Mouse (Mus musculus): ENCODE measurements around the gene Llgl2. TPM values are rescaled to one million over a fixed set of nuclear protein-coding genes. Genes with fewer than 3 reads are reported as not detected.

Gene Llgl2
- polyA plus RNA-seq, 1 experiment from 2014 or later, result 11.9 TPM

DNA sequence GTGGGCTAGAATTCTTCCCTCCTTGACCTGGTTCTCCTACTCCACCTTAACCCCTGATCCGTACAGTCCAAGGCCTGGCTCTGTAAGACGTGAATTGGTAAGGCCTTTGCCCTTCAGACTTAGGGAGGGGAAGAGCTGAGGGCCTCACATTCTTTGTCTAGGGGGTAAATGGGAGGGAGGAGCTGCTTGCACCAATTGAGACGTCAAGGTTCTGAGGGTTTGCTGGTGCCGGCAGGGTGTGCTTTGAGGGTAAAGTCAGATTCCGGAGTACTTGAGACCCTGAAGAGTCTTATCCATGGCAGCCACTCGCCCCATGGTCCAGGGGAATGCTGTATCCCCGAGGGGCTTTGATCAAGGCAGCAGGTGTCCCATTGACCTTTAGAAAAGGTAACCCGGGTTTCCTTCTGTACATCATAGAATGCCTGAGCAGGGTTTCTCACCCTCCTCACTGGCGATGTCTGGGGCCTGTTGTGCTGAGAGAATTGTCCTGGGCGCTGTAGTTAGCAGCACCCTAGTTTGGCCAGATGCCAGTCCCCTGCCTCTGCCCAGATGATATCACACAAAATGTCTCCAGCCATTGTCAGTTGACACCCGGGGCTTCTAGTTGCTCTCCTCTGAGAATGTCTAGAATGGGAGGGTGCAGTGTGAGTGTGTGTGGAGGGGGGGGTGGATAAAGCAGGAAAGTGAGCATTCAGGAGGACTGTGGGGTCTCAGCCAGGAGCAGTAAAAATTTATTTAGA is 13.0 kb downstream of the Llgl2 start:
- Histone ChIP-seq H3K4me1 (replicated peaks) (peaks cover 65% of the 10 kb centered on the region), H3K9ac (no peak overlapping the region), H3K27me3 (no peaks in the 10 kb centered on the region), H3K4me2 (no peak overlapping the region), H3K4me3 (replicated peaks) (no peak overlapping the region), H3K9me3 (replicated peaks) (no peaks in the 10 kb centered on the region), H3K27ac (replicated peaks) (no peak overlapping the region), H3K36me3 (replicated peaks) (0 out of 2 replicates have a peak, but pooled peaks cover 2% of the 10 kb centered on the region)
- 57% methylated on average over 11 of the region's 11 CpGs for WGBS (ENCODE audit: insufficient replicate concordance)
- no peak for ATAC-seq (ENCODE audit: insufficient read depth)

GRCm38 (mm10) chr11:115837606-115838345 is 13.9 kb downstream of the Llgl2 start:
- ATAC-seq (ENCODE audit: insufficient read depth), result no peak
- no peak overlapping the region for H3K4me3 ChIP-seq (replicated peaks)
- WGBS (ENCODE audit: insufficient replicate concordance), result 82% methylated on average over 22 of the region's 22 CpGs

DNA sequence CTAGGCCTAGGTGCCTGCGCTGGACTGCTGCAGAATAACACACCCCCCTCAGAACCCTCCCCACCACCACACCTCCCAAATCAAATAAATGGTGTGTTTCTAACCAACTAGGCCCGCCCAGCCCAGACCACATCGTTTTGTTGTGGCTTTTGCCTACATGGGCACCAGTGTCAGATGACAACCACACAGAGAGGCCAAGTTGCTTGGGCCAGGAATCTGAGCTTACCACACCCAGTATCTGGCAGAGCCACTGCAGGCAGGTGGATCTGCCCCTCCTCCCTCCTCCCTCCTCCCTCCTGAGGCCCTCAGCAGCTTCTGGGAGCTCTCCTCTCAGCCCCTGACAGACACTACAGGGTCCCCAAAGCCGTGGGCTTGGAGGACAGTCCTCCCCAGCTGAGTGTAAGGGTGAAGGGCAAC is 15.1 kb downstream of the Llgl2 start:
- no peaks in the 10 kb centered on the region for H3K27me3 ChIP-seq
- H3K27ac ChIP-seq (replicated peaks), result no peak overlapping the region
- H3K9me3 ChIP-seq (replicated peaks), result no peaks in the 10 kb centered on the region
- 27% methylated on average over 4 of the region's 4 CpGs for WGBS (ENCODE audit: insufficient replicate concordance)
- no peak overlapping the region for H3K4me3 ChIP-seq (replicated peaks)
- no peak overlapping the region for H3K4me2 ChIP-seq
- no peak overlapping the region for H3K9ac ChIP-seq
- ATAC-seq (ENCODE audit: insufficient read depth), result no peak
- 0 out of 2 replicates have a peak, but pooled peaks cover 2% of the 10 kb centered on the region for H3K36me3 ChIP-seq (replicated peaks)
- peaks cover 65% of the 10 kb centered on the region for H3K4me1 ChIP-seq (replicated peaks)

More at GRCm38 (mm10) chr11:115837606-115838345, 13.9 kb downstream of the Llgl2 start:
- no peak overlapping the region for H3K9ac ChIP-seq
- H3K4me1 ChIP-seq (replicated peaks), result peaks cover 65% of the 10 kb centered on the region
- H3K27me3 ChIP-seq, result no peaks in the 10 kb centered on the region
- no peak overlapping the region for H3K4me2 ChIP-seq
- H3K27ac ChIP-seq (replicated peaks), result no peak overlapping the region
- no peaks in the 10 kb centered on the region for H3K9me3 ChIP-seq (replicated peaks)
- H3K36me3 ChIP-seq (replicated peaks), result 0 out of 2 replicates have a peak, but pooled peaks cover 2% of the 10 kb centered on the region

- H3K4me1 ChIP-seq (replicated peaks), result peaks cover 69% of the 10 kb centered on the region
- 0 out of 2 replicates have a peak overlapping the region, but pooled peaks have one; percentile 2 for H3K27ac ChIP-seq (replicated peaks)
- WGBS (ENCODE audit: insufficient replicate concordance), result 60% methylated on average over 3 of the region's 3 CpGs
Observed at GRCm38 (mm10) chr11:115839732-115840131, 15.9 kb downstream of the Llgl2 start.

GRCm38 (mm10) chr11:115841044-115841443 is 17.2 kb downstream of the Llgl2 start:
- ATAC-seq (ENCODE audit: insufficient read depth), result no peak
- Histone ChIP-seq H3K27ac (replicated peaks) (no peak overlapping the region), H3K27me3 (no peaks in the 10 kb centered on the region), H3K4me3 (replicated peaks) (no peak overlapping the region), H3K36me3 (replicated peaks) (peaks cover 19% of the 10 kb centered on the region), H3K4me1 (replicated peaks) (peaks cover 69% of the 10 kb centered on the region), H3K4me2 (no peak overlapping the region), H3K9me3 (replicated peaks) (0 out of 2 replicates have a peak, but pooled peaks cover 2% of the 10 kb centered on the region), H3K9ac (no peak overlapping the region)
- WGBS (ENCODE audit: insufficient replicate concordance), result 78% methylated on average over 6 of the region's 6 CpGs

More at GRCm38 (mm10) chr11:115839732-115840131, 15.9 kb downstream of the Llgl2 start:
- no peak overlapping the region for H3K4me2 ChIP-seq
- no peaks in the 10 kb centered on the region for H3K9me3 ChIP-seq (replicated peaks)
- H3K36me3 ChIP-seq (replicated peaks), result peaks cover 6% of the 10 kb centered on the region; the same call in 1 of the 2 replicates
- no peak overlapping the region for H3K9ac ChIP-seq
- no peak overlapping the region for H3K4me3 ChIP-seq (replicated peaks)
- ATAC-seq (ENCODE audit: insufficient read depth), result no peak
- no peaks in the 10 kb centered on the region for H3K27me3 ChIP-seq

- 0 out of 2 replicates have a peak overlapping the region, but pooled peaks have one; percentile 5 for H3K4me3 ChIP-seq (replicated peaks)
- H3K9me3 ChIP-seq (replicated peaks), result 0 out of 2 replicates have a peak, but pooled peaks cover 2% of the 10 kb centered on the region
- peak overlapping the region; percentile 88 for H3K27ac ChIP-seq (replicated peaks)
- peaks cover 64% of the 10 kb centered on the region for H3K4me1 ChIP-seq (replicated peaks)
- peak; percentile 93 for ATAC-seq (ENCODE audit: insufficient read depth)
- peak overlapping the region; percentile 39; the same call in 1 of the 2 replicates for H3K9ac ChIP-seq
- WGBS (ENCODE audit: insufficient replicate concordance), result 17% methylated on average over 6 of the region's 6 CpGs
- H3K27me3 ChIP-seq, result no peaks in the 10 kb centered on the region
- peaks cover 29% of the 10 kb centered on the region for H3K36me3 ChIP-seq (replicated peaks)
- H3K4me2 ChIP-seq, result peak overlapping the region; percentile 60
Observed at GRCm38 (mm10) chr11:115841961-115842550, 18.2 kb downstream of the Llgl2 start.

DNA sequence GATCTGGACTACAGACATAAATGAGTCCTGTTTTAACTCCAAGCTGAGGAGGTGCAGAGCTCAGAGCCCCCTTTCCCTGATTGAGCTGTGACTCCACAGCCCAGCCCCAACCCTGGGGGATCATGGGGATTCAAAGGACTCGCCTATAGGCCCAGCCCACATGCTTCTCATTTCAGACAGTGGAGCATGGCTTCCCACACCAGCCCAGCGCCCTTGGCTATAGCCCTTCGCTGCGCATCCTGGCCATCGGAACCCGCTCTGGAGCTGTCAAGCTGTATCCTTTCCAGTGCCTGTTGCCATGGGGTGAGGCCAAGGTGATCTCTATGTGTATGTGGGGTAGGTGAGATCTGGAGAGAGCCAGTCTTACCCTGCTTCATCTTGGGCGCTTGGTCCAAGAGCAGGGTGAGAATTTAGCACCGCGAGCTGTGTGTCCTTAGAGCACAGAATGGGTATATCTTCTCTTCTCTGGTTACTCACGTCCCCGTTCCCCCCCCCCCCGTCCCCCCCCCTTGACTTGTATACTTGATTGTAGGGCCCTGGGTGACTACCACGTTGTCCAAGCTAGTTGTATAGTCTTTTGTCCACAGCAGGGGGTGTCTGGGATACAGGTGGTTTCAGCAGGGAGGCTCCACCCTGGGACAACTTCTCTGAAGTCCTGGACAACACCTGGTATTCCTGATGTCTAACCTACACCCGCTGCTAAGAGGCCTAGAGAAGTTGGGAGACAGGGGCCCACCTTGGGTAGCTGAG is 19.5 kb downstream of the Llgl2 start:
- Histone ChIP-seq H3K9me3 (replicated peaks) (0 out of 2 replicates have a peak, but pooled peaks cover 2% of the 10 kb centered on the region), H3K36me3 (replicated peaks) (peaks cover 34% of the 10 kb centered on the region), H3K9ac (no peak overlapping the region), H3K27ac (replicated peaks) (0 out of 2 replicates have a peak overlapping the region, but pooled peaks have one; percentile 11), H3K4me3 (replicated peaks) (no peak overlapping the region), H3K4me1 (replicated peaks) (peaks cover 58% of the 10 kb centered on the region), H3K4me2 (no peak overlapping the region), H3K27me3 (no peaks in the 10 kb centered on the region)
- ATAC-seq (ENCODE audit: insufficient read depth), result no peak
- WGBS (ENCODE audit: insufficient replicate concordance), result 78% methylated on average over 12 of the region's 14 CpGs

DNA sequence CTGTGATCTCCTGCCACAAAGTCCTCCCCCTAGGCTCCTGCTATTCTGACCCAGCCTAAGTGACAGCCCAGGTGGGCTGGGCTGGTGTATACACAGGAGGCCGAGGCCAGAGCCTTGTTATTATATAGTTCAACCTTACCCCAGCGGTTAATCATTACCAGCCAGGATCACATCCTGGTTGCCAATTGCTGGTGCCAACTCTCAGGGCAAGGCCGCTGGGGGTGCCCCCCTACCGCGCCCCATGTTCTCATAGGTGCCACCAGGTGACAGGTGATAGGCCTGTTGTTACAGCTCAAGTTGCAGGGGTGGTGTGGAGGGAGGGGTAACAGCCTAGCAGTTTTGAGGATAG is 20.0 kb downstream of the Llgl2 start:
- H3K27ac ChIP-seq (replicated peaks), result no peak overlapping the region
- H3K9ac ChIP-seq, result no peak overlapping the region
- 0 out of 2 replicates have a peak, but pooled peaks cover 2% of the 10 kb centered on the region for H3K9me3 ChIP-seq (replicated peaks)
- peaks cover 34% of the 10 kb centered on the region for H3K36me3 ChIP-seq (replicated peaks)
- H3K4me1 ChIP-seq (replicated peaks), result peaks cover 53% of the 10 kb centered on the region
- no peaks in the 10 kb centered on the region for H3K27me3 ChIP-seq
- 86% methylated on average over 5 of the region's 5 CpGs for WGBS (ENCODE audit: insufficient replicate concordance)
- ATAC-seq (ENCODE audit: insufficient read depth), result no peak
- H3K4me2 ChIP-seq, result no peak overlapping the region
- H3K4me3 ChIP-seq (replicated peaks), result no peak overlapping the region

DNA sequence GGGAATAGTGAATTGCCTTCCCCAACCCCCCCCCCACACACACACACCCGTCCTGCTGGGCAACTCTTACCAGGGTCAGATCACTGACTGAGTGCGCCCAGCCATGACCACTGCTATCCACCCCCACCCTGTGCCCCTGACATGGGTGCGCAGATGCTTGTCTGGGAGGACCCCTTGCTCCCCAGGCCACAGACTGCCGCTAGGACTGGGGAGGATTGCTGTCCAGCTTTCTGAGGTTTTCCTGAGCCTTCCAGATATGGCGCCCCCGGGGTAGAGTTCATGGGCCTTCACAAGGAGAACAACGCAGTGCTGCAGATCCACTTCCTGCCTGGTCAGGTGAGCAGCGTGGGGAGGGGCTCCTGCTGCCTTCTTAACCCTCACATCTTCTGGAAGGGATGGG is 20.4 kb downstream of the Llgl2 start:
- H3K36me3 ChIP-seq (replicated peaks), result peaks cover 35% of the 10 kb centered on the region
- 65% methylated on average over 8 of the region's 8 CpGs for WGBS (ENCODE audit: insufficient replicate concordance)
- H3K27ac ChIP-seq (replicated peaks), result no peak overlapping the region
- no peaks in the 10 kb centered on the region for H3K27me3 ChIP-seq
- ATAC-seq (ENCODE audit: insufficient read depth), result no peak
- H3K9me3 ChIP-seq (replicated peaks), result 0 out of 2 replicates have a peak, but pooled peaks cover 2% of the 10 kb centered on the region
- H3K4me2 ChIP-seq, result no peak overlapping the region
- H3K4me1 ChIP-seq (replicated peaks), result peaks cover 49% of the 10 kb centered on the region
- no peak overlapping the region for H3K9ac ChIP-seq
- no peak overlapping the region for H3K4me3 ChIP-seq (replicated peaks)

DNA sequence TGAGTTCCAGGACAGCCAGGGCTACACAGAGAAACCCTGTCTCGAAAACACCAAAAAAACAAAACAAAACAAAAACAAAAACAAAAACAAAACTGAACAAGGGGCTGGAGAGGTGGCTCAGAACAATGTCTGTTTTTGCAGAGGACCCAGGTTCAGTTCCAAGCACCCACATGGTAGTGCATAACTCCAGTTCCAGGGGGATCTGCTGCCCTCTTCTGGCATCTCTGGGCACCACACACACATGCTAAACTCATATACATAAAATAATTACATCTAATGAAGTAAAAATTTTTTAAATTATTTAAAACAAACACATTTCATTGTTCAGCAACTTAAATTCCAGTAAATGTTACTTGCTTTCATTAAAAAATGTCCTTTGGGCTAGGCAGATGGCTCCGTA is 22.0 kb downstream of the Llgl2 start:
- Histone ChIP-seq H3K36me3 (replicated peaks) (peaks cover 51% of the 10 kb centered on the region), H3K9me3 (replicated peaks) (0 out of 2 replicates have a peak, but pooled peaks cover 2% of the 10 kb centered on the region), H3K4me2 (no peak overlapping the region), H3K27ac (replicated peaks) (no peak overlapping the region), H3K4me1 (replicated peaks) (peaks cover 38% of the 10 kb centered on the region), H3K27me3 (no peaks in the 10 kb centered on the region), H3K4me3 (replicated peaks) (no peak overlapping the region), H3K9ac (no peak overlapping the region)
- ATAC-seq (ENCODE audit: insufficient read depth), result no peak
- 87% methylated on average over 2 of the region's 2 CpGs for WGBS (ENCODE audit: insufficient replicate concordance)
